Mouse (Mus musculus) forebrain, embryonic 11.5 days (tissue): ENCODE data around the gene Neurl1b. TPM values are rescaled to one million over a fixed set of nuclear protein-coding genes. Genes with fewer than 3 reads are reported as not detected.

ENCODE experiments used
- ATAC-seq: fragments of 200-750 bp; cut with Nextera tagmentation; replicated peaks from 2 replicates; pipeline ENCODE4 v1.8.0; 2017; ENCODE audit warnings: moderate TSS enrichment; ENCODE audit not compliant: low FRiP score
- DNase-seq: peaks from one replicate; pipeline ENCODE4 v3.0.0-alpha.2; 2017; ENCODE audit warnings: low spot score
- H3K27ac ChIP-seq: fragments of 300-500 bp; sonication (generic); 2 replicates; pipeline ENCODE4 v1.5.1; 2014; ENCODE audit warnings: low read depth, low read length
- H3K27me3 ChIP-seq: fragments of 300-500 bp; sonication (generic); 2 replicates; pipeline ENCODE4 v1.6.1; 2014; ENCODE audit warnings: mild to moderate bottlenecking, low read length, mixed read lengths; ENCODE audit not compliant: control insufficient read depth, insufficient read depth
- H3K36me3 ChIP-seq: fragments of 300-500 bp; sonication (generic); 2 replicates; pipeline ENCODE4 v1.6.1; 2014; ENCODE audit warnings: mild to moderate bottlenecking, low read length, moderate library complexity, mixed read lengths; ENCODE audit not compliant: control insufficient read depth, insufficient read depth
- H3K4me1 ChIP-seq: fragments of 300-500 bp; sonication (generic); replicated peaks from 2 replicates; pipeline ENCODE4 v1.6.1; 2014; ENCODE audit warnings: low read length, mixed read lengths; ENCODE audit not compliant: control insufficient read depth, insufficient read depth
- H3K4me2 ChIP-seq: fragments of 300-500 bp; sonication (generic); 2 replicates; pipeline ENCODE4 v1.6.1; 2014; ENCODE audit warnings: low read depth, mild to moderate bottlenecking, low read length, moderate library complexity, mixed read lengths; ENCODE audit not compliant: severe bottlenecking
- H3K4me3 ChIP-seq: fragments of 300-500 bp; sonication (generic); 2 replicates; pipeline ENCODE4 v1.5.1; 2014; ENCODE audit warnings: low read depth, low read length
- H3K9ac ChIP-seq: fragments of 300-500 bp; sonication (generic); 2 replicates; pipeline ENCODE4 v1.6.1; 2014; ENCODE audit warnings: low read length
- H3K9me3 ChIP-seq: fragments of 300-500 bp; sonication (generic); 2 replicates; pipeline ENCODE4 v1.6.1; 2016; ENCODE audit warnings: low read length, mixed read lengths; ENCODE audit not compliant: control insufficient read depth
- WGBS: fragments of 180-500 bp; shearing (Covaris S2); extraction: QIAGEN DNeasy Blood & Tissue Kit; methylation state at CpG from one replicate; pipeline ENCODE4 v1.1.7; 2014; 5-methylcytosine and 5-hydroxymethylcytosine counted together
- polyA plus RNA-seq: library from polyadenylated mRNA; unstranded; fragments of >200 nt; fragmentation: Nextera tagmentation; extraction: Ambion mirVana; gene quantifications from 2 replicates; pipeline ENCODE4 v1.2.1, GENCODE M21; 2014

The Neurl1b gene
- polyA plus RNA-seq, 1 experiment from 2014 or later, result 0.45 TPM

- Histone ChIP-seq H3K9me3 (no peaks in the 10 kb centered on the region; the same call in 1 of the 2 replicates), H3K27me3 (no peaks in the 10 kb centered on the region), H3K4me3 (no peak overlapping the region), H3K36me3 (no peaks in the 10 kb centered on the region), H3K4me2 (no peak overlapping the region), H3K4me1 (no peaks in the 10 kb centered on the region), H3K9ac (no peak overlapping the region), H3K27ac (no peak overlapping the region)
- 90% methylated on average over 4 of the region's 4 CpGs for WGBS
- ATAC-seq (no peak), DNase-seq (no peak)
Observed at GRCm38 (mm10) chr17:26487917-26488316, 73.3 kb downstream of the Neurl1b start.

DNA sequence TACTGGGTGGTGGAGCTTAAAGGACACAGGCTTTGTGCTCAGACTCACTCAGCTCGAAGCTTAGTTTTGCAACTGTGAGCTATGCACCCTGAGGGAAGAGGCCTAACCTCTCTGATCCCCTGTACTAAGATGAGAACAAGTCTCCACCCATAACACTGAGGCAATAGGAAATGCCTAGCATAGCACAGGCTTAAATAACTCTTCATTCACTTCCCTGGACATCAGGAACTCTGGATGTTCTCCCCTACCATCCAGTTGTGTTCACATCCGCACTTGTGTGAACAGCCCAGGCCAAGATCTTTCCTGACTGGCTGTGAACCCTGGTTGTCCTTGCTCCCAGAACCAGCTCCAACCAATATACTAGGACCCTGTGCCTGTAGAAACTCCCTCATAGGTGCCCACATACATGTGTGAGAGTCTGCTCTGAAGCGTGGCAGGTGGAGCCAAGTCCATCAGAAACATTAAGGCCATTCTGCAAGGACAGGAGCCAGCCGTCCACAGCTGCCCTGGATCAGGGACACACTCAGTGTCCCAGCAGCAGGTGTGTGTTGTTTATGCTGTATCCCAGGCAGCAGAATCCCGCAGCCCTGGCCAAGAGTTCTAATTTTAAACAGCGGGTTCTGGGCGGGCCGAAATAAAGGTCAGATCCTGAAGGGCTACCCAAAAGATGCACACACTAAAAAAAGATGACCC is 74.2 kb downstream of the Neurl1b start:
- H3K36me3 ChIP-seq, result no peaks in the 10 kb centered on the region
- no peaks in the 10 kb centered on the region; the same call in 1 of the 2 replicates for H3K9me3 ChIP-seq
- no peak for DNase-seq
- H3K4me2 ChIP-seq, result no peak overlapping the region
- no peak overlapping the region for H3K27ac ChIP-seq
- ATAC-seq, result no peak
- WGBS, result 88% methylated on average over 8 of the region's 8 CpGs
- no peak overlapping the region for H3K9ac ChIP-seq
- no peak overlapping the region for H3K4me3 ChIP-seq
- H3K27me3 ChIP-seq, result no peaks in the 10 kb centered on the region
- no peaks in the 10 kb centered on the region for H3K4me1 ChIP-seq

DNA sequence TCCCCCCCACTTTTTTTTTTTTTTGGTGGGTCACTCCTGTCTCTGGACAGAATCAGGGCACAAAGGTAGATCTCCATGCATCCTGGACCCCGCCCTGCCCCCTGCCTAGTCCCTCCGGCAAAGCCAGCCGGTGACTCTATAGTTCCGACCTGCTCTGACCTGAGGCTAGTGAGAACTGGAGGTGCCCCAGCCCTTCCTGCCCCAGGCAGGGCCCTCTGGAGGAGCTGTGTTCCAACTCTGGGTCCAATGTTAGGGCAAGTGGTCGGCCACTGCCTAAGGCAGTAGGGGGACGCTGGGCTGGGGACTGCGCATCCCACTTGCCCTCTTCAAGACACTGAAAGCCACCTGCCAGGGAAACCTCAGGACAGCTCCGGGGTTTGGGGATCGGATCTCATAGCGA is 75.4 kb downstream of the Neurl1b start:
- H3K27me3 ChIP-seq, result no peaks in the 10 kb centered on the region
- H3K36me3 ChIP-seq, result no peaks in the 10 kb centered on the region
- WGBS, result 91% methylated on average over 10 of the region's 10 CpGs
- H3K4me2 ChIP-seq, result no peak overlapping the region
- no peak overlapping the region for H3K27ac ChIP-seq
- H3K4me1 ChIP-seq, result no peaks in the 10 kb centered on the region
- no peak for DNase-seq
- H3K9ac ChIP-seq, result no peak overlapping the region
- ATAC-seq, result no peak
- H3K4me3 ChIP-seq, result no peak overlapping the region
- H3K9me3 ChIP-seq, result no peaks in the 10 kb centered on the region; the same call in 1 of the 2 replicates

DNA sequence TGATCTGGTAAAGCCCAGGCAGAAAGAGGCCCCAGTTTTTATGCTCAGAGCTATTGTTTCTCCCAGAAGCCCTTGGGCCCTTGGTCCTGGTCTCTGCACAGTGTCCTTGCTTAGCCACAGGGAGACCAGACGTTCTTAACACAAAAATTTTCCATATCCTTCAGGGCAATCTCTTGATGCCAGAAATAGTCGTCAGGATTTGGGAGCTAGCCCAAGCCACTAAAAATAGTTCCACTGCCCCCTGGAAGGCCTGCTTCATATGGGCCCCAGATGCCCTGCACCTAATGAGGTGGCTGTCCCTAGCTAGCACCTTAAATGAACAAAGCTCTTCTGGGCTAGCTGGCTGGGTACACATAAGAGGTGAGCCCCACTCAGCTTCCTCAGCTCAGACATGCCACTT is 76.3 kb downstream of the Neurl1b start:
- Histone ChIP-seq H3K9ac (no peak overlapping the region), H3K4me2 (no peak overlapping the region), H3K9me3 (no peaks in the 10 kb centered on the region; the same call in 1 of the 2 replicates), H3K27ac (no peak overlapping the region), H3K36me3 (no peaks in the 10 kb centered on the region), H3K4me3 (no peak overlapping the region), H3K27me3 (no peaks in the 10 kb centered on the region), H3K4me1 (no peaks in the 10 kb centered on the region)
- DNase-seq (no peak), ATAC-seq (no peak)
- 86% methylated on average over 2 of the region's 2 CpGs for WGBS

- H3K27me3 ChIP-seq, result no peaks in the 10 kb centered on the region
- no peak overlapping the region for H3K4me2 ChIP-seq
- no peaks in the 10 kb centered on the region; the same call in 1 of the 2 replicates for H3K9me3 ChIP-seq
- 86% methylated on average over 3 of the region's 3 CpGs for WGBS
- no peak overlapping the region for H3K9ac ChIP-seq
- H3K36me3 ChIP-seq, result no peaks in the 10 kb centered on the region
- no peaks in the 10 kb centered on the region for H3K4me1 ChIP-seq
- ATAC-seq (no peak), DNase-seq (no peak)
- H3K4me3 ChIP-seq, result no peak overlapping the region
- no peak overlapping the region for H3K27ac ChIP-seq
Observed at GRCm38 (mm10) chr17:26492246-26492645, 77.6 kb downstream of the Neurl1b start.

GRCm38 (mm10) chr17:26494642-26495468 is 80.2 kb downstream of the Neurl1b start:
- Histone ChIP-seq H3K4me1 (no peaks in the 10 kb centered on the region), H3K9ac (no peak overlapping the region), H3K27ac (no peak overlapping the region), H3K27me3 (no peaks in the 10 kb centered on the region), H3K36me3 (no peaks in the 10 kb centered on the region), H3K9me3 (no peaks in the 10 kb centered on the region; the same call in 1 of the 2 replicates), H3K4me2 (no peak overlapping the region), H3K4me3 (no peak overlapping the region)
- ATAC-seq (no peak), DNase-seq (no peak)
- 88% methylated on average over 4 of the region's 4 CpGs for WGBS

Other genes with a start within 250 kb of the Neurl1b start
- 0.52 and 0.68 TPM in 2 replicates for gene Pdia2, start 215.7 kb upstream of the Neurl1b start, polyA plus RNA-seq
- gene Rgs11, start 211.9 kb upstream of the Neurl1b start, polyA plus RNA-seq, result 0.96 and 2.5 TPM in 2 replicates
- gene Arhgdig, start 207.0 kb upstream of the Neurl1b start, polyA plus RNA-seq, result 4.7 and 7.4 TPM in 2 replicates
- gene Fam234a, start 170.6 kb upstream of the Neurl1b start, polyA plus RNA-seq, result 21.3 and 24.1 TPM in 2 replicates
- gene Luc7l, start 161.9 kb upstream of the Neurl1b start, polyA plus RNA-seq, result 134 and 151 TPM in 2 replicates
- 139 and 145 TPM in 2 replicates for gene Ergic1, start 146.7 kb downstream of the Neurl1b start, polyA plus RNA-seq
- gene Dusp1, start 147.3 kb downstream of the Neurl1b start, polyA plus RNA-seq, result 35.7 and 37.6 TPM in 2 replicates
- 87.3 and 94.7 TPM in 2 replicates for gene Atp6v0e, start 248.4 kb downstream of the Neurl1b start, polyA plus RNA-seq